Mouse (Mus musculus) forebrain, embryonic 11.5 days (tissue): ENCODE results near the gene Cass4. TPM values are rescaled to one million over a fixed set of nuclear protein-coding genes. Genes with fewer than 3 reads are reported as not detected.

Experiments
- ATAC-seq: fragments of 200-750 bp; cut with Nextera tagmentation; replicated peaks from 2 replicates; pipeline ENCODE4 v1.8.0; 2017; ENCODE audit warnings: moderate TSS enrichment; ENCODE audit not compliant: low FRiP score
- DNase-seq: peaks from one replicate; pipeline ENCODE4 v3.0.0-alpha.2; 2017; ENCODE audit warnings: low spot score
- H3K27ac ChIP-seq: fragments of 300-500 bp; sonication (generic); 2 replicates; pipeline ENCODE4 v1.5.1; 2014; ENCODE audit warnings: low read depth, low read length
- H3K27me3 ChIP-seq: fragments of 300-500 bp; sonication (generic); 2 replicates; pipeline ENCODE4 v1.6.1; 2014; ENCODE audit warnings: mild to moderate bottlenecking, low read length, mixed read lengths; ENCODE audit not compliant: control insufficient read depth, insufficient read depth
- H3K36me3 ChIP-seq: fragments of 300-500 bp; sonication (generic); 2 replicates; pipeline ENCODE4 v1.6.1; 2014; ENCODE audit warnings: mild to moderate bottlenecking, low read length, moderate library complexity, mixed read lengths; ENCODE audit not compliant: control insufficient read depth, insufficient read depth
- H3K4me1 ChIP-seq: fragments of 300-500 bp; sonication (generic); replicated peaks from 2 replicates; pipeline ENCODE4 v1.6.1; 2014; ENCODE audit warnings: low read length, mixed read lengths; ENCODE audit not compliant: control insufficient read depth, insufficient read depth
- H3K4me2 ChIP-seq: fragments of 300-500 bp; sonication (generic); 2 replicates; pipeline ENCODE4 v1.6.1; 2014; ENCODE audit warnings: low read depth, mild to moderate bottlenecking, low read length, moderate library complexity, mixed read lengths; ENCODE audit not compliant: severe bottlenecking
- H3K4me3 ChIP-seq: fragments of 300-500 bp; sonication (generic); 2 replicates; pipeline ENCODE4 v1.5.1; 2014; ENCODE audit warnings: low read depth, low read length
- H3K9ac ChIP-seq: fragments of 300-500 bp; sonication (generic); 2 replicates; pipeline ENCODE4 v1.6.1; 2014; ENCODE audit warnings: low read length
- H3K9me3 ChIP-seq: fragments of 300-500 bp; sonication (generic); 2 replicates; pipeline ENCODE4 v1.6.1; 2016; ENCODE audit warnings: low read length, mixed read lengths; ENCODE audit not compliant: control insufficient read depth
- WGBS: fragments of 180-500 bp; shearing (Covaris S2); extraction: QIAGEN DNeasy Blood & Tissue Kit; methylation state at CpG from one replicate; pipeline ENCODE4 v1.1.7; 2014; 5-methylcytosine and 5-hydroxymethylcytosine counted together
- polyA plus RNA-seq: library from polyadenylated mRNA; unstranded; fragments of >200 nt; fragmentation: Nextera tagmentation; extraction: Ambion mirVana; gene quantifications from 2 replicates; pipeline ENCODE4 v1.2.1, GENCODE M21; 2014

Gene Cass4
- polyA plus RNA-seq, 1 experiment from 2014 or later: 0.47 TPM

GRCm38 (mm10) chr2:172437371-172437952, 43.9 kb downstream of the Cass4 start:
- Histone ChIP-seq H3K4me1 (peaks cover 13% of the 10 kb centered on the region; the same call in 1 of the 2 replicates), H3K9me3 (no peaks in the 10 kb centered on the region), H3K4me3 (no peak overlapping the region), H3K27ac (no peak overlapping the region), H3K9ac (no peak overlapping the region), H3K27me3 (no peaks in the 10 kb centered on the region), H3K4me2 (no peak overlapping the region), H3K36me3 (no peaks in the 10 kb centered on the region)
- WGBS: 77% methylated on average over 16 of the region's 16 CpGs
- ATAC-seq (no peak), DNase-seq (no peak)

GRCm38 (mm10) chr2:172439843-172440639, 46.4 kb downstream of the Cass4 start, which contains the start of gene Rtf2:
Rtf2 (plus strand) TSS chr2:172440556.
- ATAC-seq (peak; percentile 98), DNase-seq (peak; percentile 100)
- Histone ChIP-seq H3K27ac (no peak within 1 kb of the TSS), H3K4me2 (peak within 1 kb of the TSS; percentile 90), H3K27me3 (no peaks in the 10 kb centered on the region), H3K9me3 (no peaks in the 10 kb centered on the region), H3K4me1 (peaks cover 13% of the 10 kb centered on the region; the same call in 1 of the 2 replicates), H3K9ac (peak within 1 kb of the TSS; percentile 69), H3K4me3 (peak within 1 kb of the TSS; percentile 79), H3K36me3 (no peaks in the 10 kb centered on the region)
- 2% methylated on average over 35 of the region's 35 CpGs for WGBS

- no peaks in the 10 kb centered on the region for H3K9me3 ChIP-seq
- WGBS: under 1% methylated on average over 21 of the region's 21 CpGs
- peak overlapping the region; percentile 79 for H3K4me3 ChIP-seq
- DNase-seq: no peak
- peak overlapping the region; percentile 69 for H3K9ac ChIP-seq
- H3K27ac ChIP-seq: no peak overlapping the region
- H3K4me1 ChIP-seq: peaks cover 13% of the 10 kb centered on the region; the same call in 1 of the 2 replicates
- ATAC-seq: peak; percentile 79
- H3K27me3 ChIP-seq: no peaks in the 10 kb centered on the region
- H3K4me2 ChIP-seq: peak overlapping the region; percentile 90
- H3K36me3 ChIP-seq: no peaks in the 10 kb centered on the region; the same call in 1 of the 2 replicates
These were observed 47.0 kb downstream of the Cass4 start for GRCm38 (mm10) chr2:172440640-172441005.

- DNase-seq: no peak
- peak overlapping the region; percentile 90 for H3K4me2 ChIP-seq
- H3K9ac ChIP-seq: peak overlapping the region; percentile 69
- H3K4me3 ChIP-seq: peak overlapping the region; percentile 79
- WGBS: 36% methylated on average over 6 of the region's 6 CpGs
- H3K9me3 ChIP-seq: no peaks in the 10 kb centered on the region
- peaks cover 13% of the 10 kb centered on the region; the same call in 1 of the 2 replicates for H3K4me1 ChIP-seq
- no peak overlapping the region for H3K27ac ChIP-seq
- no peaks in the 10 kb centered on the region; the same call in 1 of the 2 replicates for H3K36me3 ChIP-seq
- no peaks in the 10 kb centered on the region for H3K27me3 ChIP-seq
- ATAC-seq: no peak
These were observed 47.6 kb downstream of the Cass4 start for GRCm38 (mm10) chr2:172441176-172441575.

GRCm38 (mm10) chr2:172445617-172446016, 52.0 kb downstream of the Cass4 start:
- no peaks in the 10 kb centered on the region for H3K27me3 ChIP-seq
- 92% methylated on average over 4 of the region's 4 CpGs for WGBS
- H3K4me2 ChIP-seq: no peak overlapping the region
- H3K4me1 ChIP-seq: peaks cover 9% of the 10 kb centered on the region; the same call in 1 of the 2 replicates
- no peaks in the 10 kb centered on the region for H3K9me3 ChIP-seq
- H3K36me3 ChIP-seq: peaks cover 8% of the 10 kb centered on the region; the same call in 1 of the 2 replicates
- DNase-seq (no peak), ATAC-seq (no peak)
- no peak overlapping the region for H3K4me3 ChIP-seq
- no peak overlapping the region for H3K9ac ChIP-seq
- H3K27ac ChIP-seq: no peak overlapping the region

GRCm38 (mm10) chr2:172447317-172447716, 53.7 kb downstream of the Cass4 start:
- ATAC-seq (no peak), DNase-seq (no peak)
- H3K4me1 ChIP-seq: no peaks in the 10 kb centered on the region
- peaks cover 12% of the 10 kb centered on the region; the same call in 1 of the 2 replicates for H3K36me3 ChIP-seq
- no peaks in the 10 kb centered on the region for H3K27me3 ChIP-seq
- H3K4me2 ChIP-seq: no peak overlapping the region
- H3K9ac ChIP-seq: no peak overlapping the region
- no peaks in the 10 kb centered on the region for H3K9me3 ChIP-seq
- H3K4me3 ChIP-seq: no peak overlapping the region
- no peak overlapping the region for H3K27ac ChIP-seq
- WGBS: 89% methylated on average over 6 of the region's 6 CpGs

GRCm38 (mm10) chr2:172448329-172448728, 54.7 kb downstream of the Cass4 start:
- Histone ChIP-seq H3K9ac (no peak overlapping the region), H3K36me3 (peaks cover 12% of the 10 kb centered on the region; the same call in 1 of the 2 replicates), H3K4me2 (no peak overlapping the region), H3K9me3 (no peaks in the 10 kb centered on the region), H3K27ac (no peak overlapping the region), H3K27me3 (no peaks in the 10 kb centered on the region), H3K4me1 (no peaks in the 10 kb centered on the region), H3K4me3 (no peak overlapping the region)
- DNase-seq: no peak
- WGBS: 90% methylated on average over 4 of the region's 4 CpGs
- ATAC-seq: no peak

GRCm38 (mm10) chr2:172450640-172451039, 57.0 kb downstream of the Cass4 start:
- H3K4me1 ChIP-seq: no peaks in the 10 kb centered on the region
- H3K36me3 ChIP-seq: peaks cover 12% of the 10 kb centered on the region; the same call in 1 of the 2 replicates
- H3K4me3 ChIP-seq: no peak overlapping the region
- ATAC-seq: no peak
- no peak overlapping the region for H3K27ac ChIP-seq
- WGBS: 90% methylated on average over 6 of the region's 6 CpGs
- H3K9ac ChIP-seq: no peak overlapping the region
- no peak for DNase-seq
- no peaks in the 10 kb centered on the region for H3K9me3 ChIP-seq
- no peak overlapping the region for H3K4me2 ChIP-seq
- no peaks in the 10 kb centered on the region for H3K27me3 ChIP-seq
